Mouse (Mus musculus): ENCODE measurements around the gene Astn1.

The Astn1 gene

DNA sequence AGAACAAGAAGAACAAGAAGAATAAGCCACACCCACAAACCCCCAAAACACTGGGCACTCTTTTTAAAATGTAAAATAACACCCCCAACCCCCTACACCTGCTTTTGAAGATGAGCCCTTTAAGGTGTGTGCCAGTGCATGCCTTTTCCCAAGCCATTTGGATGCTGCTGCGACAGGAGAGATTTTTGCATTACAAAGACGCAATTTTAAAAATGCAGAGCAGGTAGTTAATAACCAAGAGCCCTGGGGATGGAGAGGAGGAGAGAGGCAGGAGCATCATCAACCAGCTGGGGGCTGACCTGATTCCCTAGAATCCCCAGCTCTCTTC is at the start of gene Astn1:
Astn1 (plus strand) TSS at position 310 of the 328 bp plus-strand sequence.
- no peak for DNase-seq (ENCODE audit: low read depth, low spot score)

DNA sequence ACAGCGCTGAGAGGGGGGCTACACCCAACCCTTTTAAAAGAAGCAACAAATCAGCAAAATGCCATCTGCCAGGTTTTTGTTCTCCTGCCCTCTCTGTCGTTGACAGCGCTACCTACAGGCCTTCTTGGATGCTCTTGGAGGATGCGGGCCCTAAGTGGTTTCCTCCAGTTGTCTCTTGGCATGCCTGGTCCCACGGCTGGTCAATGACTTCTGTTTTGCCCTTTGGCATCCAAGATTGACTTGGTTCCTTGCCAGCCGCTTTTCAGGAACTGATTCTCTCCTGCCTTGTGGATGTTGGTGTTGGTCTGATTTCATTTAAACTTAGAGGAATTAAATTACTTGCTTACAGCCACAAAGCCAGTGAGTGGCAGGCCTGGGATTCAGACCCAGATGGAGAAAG is 38.7 kb upstream of the Astn1 start:
- DNase-seq (ENCODE audit: low read depth, low spot score): no peak

- DNase-seq (ENCODE audit: low read depth, low spot score): peak; percentile 97
Measured at GRCm38 (mm10) chr1:158328126-158328525, 33.9 kb upstream of the Astn1 start.

DNA sequence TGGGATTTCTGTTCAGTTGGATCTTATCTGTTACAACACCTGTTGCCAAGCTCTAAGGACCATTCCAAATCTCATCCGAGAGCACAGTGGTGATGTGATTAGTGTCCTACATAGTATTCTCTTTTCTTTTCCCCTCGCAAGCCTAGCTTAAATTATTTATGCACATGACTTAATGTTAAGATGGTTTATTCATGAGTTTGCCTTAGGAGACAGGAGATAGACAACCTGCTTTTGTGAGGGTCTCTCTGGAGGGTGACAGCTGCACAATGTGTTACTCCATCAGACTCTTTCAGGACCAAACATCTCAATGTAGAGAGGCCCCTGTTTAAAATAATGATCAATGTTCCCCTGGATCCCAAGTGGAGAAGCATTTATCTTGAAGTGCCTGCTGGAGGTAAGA is 33.2 kb upstream of the Astn1 start:
- DNase-seq (ENCODE audit: low read depth, low spot score): no peak

- no peak for DNase-seq (ENCODE audit: low read depth, low spot score)
Measured at GRCm38 (mm10) chr1:158343243-158343714, 18.8 kb upstream of the Astn1 start.

GRCm38 (mm10) chr1:158353656-158354371 is 8.3 kb upstream of the Astn1 start:
- no peak for DNase-seq (ENCODE audit: low read depth, low spot score)

GRCm38 (mm10) chr1:158355177-158356050 is 6.7 kb upstream of the Astn1 start:
- DNase-seq (ENCODE audit: low read depth, low spot score): no peak

DNA sequence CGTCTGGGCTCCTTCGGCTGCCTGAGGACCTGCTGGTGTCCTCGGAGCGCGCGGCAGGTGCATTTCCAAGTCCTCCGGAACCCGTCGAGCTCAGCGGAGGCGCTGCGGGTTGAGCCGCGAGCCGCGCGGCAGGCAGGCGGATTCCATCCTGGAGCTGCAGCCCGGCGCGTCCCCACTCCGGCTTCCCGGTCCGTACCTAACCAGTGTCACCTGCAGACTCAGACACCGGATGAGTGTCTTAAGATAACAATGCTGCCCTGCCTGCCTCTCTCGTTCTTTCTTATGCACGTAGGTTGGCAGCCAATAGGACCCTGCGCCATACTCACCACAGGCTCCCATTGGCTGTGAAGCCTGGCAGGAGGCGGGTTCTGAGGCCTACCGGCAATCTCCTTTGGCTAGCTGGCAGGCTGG is 6.0 kb upstream of the Astn1 start, which contains the start of gene Brinp2:
Brinp2 (minus strand) TSS at position 276 of the 411 bp plus-strand sequence.
- DNase-seq (ENCODE audit: low read depth, low spot score): peak; percentile 94

GRCm38 (mm10) chr1:158362292-158363101 is 424 bp downstream of the Astn1 start:
- no peak for DNase-seq (ENCODE audit: low read depth, low spot score)

DNA sequence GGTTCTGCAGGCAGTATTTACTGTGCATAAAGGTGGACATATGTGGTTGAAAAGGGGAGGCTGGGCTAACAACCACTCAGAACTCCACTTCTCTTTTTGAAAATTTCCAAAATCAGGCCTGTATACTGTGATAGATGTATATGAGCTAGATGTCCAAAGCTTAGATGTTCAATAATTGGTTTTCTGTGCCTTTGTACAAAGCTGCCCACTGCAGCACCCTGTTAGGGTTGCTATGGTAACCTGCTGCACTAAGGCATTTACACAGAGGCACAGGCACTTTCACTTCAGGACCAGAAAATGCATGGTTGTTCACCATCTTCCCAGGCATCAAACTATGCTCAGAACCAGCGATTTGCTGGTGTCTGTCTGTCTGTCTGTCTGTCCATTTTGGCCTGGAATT is 2.4 kb downstream of the Astn1 start:
- DNase-seq (ENCODE audit: low read depth, low spot score): no peak

DNA sequence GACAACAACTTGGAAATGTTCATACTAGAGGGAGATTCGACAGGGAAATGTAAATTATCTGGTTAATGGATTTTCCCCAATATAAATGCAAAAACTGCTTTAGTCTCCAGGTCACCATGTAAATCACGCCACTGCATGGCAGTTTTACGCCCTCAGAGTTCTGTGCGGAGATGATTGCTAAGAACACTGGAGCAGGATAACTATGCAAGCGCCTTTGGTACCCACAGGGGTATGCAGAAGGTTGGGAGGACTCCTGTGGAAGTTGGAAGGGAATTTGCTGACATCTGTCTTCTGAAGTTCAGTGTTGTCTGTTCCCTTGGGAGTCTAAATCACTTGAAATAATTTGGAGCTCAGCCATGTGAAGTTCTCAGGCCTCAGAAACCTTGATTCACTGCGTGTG is 20.2 kb downstream of the Astn1 start:
- no peak for DNase-seq (ENCODE audit: low read depth, low spot score)

GRCm38 (mm10) chr1:158383210-158383609 is 21.1 kb downstream of the Astn1 start:
- no peak for DNase-seq (ENCODE audit: low read depth, low spot score)

GRCm38 (mm10) chr1:158385311-158385710 is 23.2 kb downstream of the Astn1 start:
- DNase-seq (ENCODE audit: low read depth, low spot score): no peak

DNA sequence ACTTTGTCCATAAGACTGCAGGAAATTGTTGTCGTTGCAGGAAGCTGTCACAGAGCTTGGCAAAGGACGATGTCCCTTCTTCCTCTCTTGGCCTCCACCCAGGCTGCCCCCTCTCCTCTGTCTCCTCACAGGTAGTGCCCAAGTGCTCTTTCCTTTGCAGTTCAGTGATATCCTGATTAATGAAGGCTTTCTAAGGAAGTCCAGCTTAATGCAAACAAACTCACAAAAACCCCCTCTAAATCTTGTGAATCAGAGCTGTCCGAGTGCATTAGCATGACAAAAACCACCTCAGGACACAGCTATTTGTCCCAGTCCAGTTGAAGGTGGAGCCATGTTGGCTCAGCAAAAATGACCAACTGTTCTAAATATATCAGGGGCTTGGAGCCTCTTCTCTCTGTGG is 24.7 kb downstream of the Astn1 start:
- no peak for DNase-seq (ENCODE audit: low read depth, low spot score)

- no peak for DNase-seq (ENCODE audit: low read depth, low spot score)
Measured at GRCm38 (mm10) chr1:158388995-158389394, 26.9 kb downstream of the Astn1 start.

GRCm38 (mm10) chr1:158390693-158391092 is 28.6 kb downstream of the Astn1 start:
- DNase-seq (ENCODE audit: low read depth, low spot score): no peak

GRCm38 (mm10) chr1:158397058-158397457 is 35.0 kb downstream of the Astn1 start:
- DNase-seq (ENCODE audit: low read depth, low spot score): no peak

DNA sequence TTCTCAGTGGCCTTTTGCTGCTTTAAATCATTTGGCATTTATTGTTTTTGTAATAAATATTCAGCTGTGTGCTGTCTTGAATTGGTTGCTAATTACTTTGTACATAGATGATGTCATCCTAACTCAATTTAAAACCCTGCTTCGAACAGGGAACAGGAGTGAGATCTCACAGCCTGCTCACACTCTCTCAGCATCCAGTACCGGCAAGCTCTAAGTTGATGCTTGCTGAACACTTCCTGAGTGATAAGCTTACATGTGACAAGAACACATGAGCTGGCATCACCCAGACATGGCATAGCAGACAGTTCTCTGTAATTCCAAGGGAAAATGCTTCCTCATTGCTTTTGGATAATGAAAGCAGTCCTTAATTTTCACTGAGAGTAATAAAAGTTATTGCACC is 38.8 kb downstream of the Astn1 start:
- DNase-seq (ENCODE audit: low read depth, low spot score): no peak

- no peak for DNase-seq (ENCODE audit: low read depth, low spot score)
Measured at GRCm38 (mm10) chr1:158405899-158406769, 44.1 kb downstream of the Astn1 start.

DNA sequence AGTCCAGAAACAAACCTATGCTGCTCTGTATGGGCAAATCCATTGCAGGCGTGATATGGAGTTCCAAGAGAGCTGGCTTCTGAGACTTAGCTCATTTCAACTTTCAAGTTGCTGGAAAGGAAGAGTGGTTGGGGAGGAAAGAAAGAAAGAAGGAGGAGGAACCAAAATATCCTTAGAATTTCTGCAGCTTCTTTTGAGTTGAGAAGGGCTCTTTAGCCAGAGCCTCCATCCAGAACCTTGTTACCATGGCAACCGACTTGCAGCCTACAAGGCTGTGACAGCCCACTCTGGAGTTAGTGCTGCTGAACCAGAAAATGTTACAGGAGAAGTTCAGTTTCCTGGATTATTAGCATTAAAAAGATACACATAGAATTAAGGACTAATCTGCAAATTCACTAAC is 46.1 kb downstream of the Astn1 start:
- DNase-seq (ENCODE audit: low read depth, low spot score): peak; percentile 87

- DNase-seq (ENCODE audit: low read depth, low spot score): no peak
Measured at GRCm38 (mm10) chr1:158411146-158411545, 49.1 kb downstream of the Astn1 start.
